Mouse (Mus musculus): Measurements from ENCODE around the gene Pex6. TPM values are rescaled to one million over a fixed set of nuclear protein-coding genes. Genes with fewer than 3 reads are reported as not detected.
A peak's percentile ranks its signal among the peaks of the same experiment; 100 is the strongest.

The Pex6 gene
- total and polyA plus RNA-seq, 2 experiments from 2014 or later: 17.6 to 38.5 TPM

- H3K27ac ChIP-seq (ENCODE audit: low read depth, low read length): no peak overlapping the region
- H3K4me1 ChIP-seq (ENCODE audit: insufficient read depth, low read length): no peaks in the 10 kb centered on the region
- TF ChIP-seq CTCF (IDR thresholded peaks at IDR 0.05): no peak
- H3K4me2 ChIP-seq (ENCODE audit: low read depth, low read length, poor library complexity, severe bottlenecking): no peak overlapping the region
- no peaks in the 10 kb centered on the region for H3K27me3 ChIP-seq (ENCODE audit: insufficient read depth, low read length)
- WGBS: 85% methylated on average over 7 of the region's 7 CpGs
- H3K4me3 ChIP-seq (ENCODE audit: low read depth, low read length): no peak overlapping the region
- H3K9me3 ChIP-seq (ENCODE audit: low read length): no peaks in the 10 kb centered on the region
- H3K9ac ChIP-seq (replicated peaks; ENCODE audit: low read length, poor library complexity, severe bottlenecking): no peak overlapping the region
- DNase-seq (ENCODE audit: low spot score) (no peak), ATAC-seq (ENCODE audit: low FRiP score) (no peak)
- peaks cover 28% of the 10 kb centered on the region for H3K36me3 ChIP-seq (ENCODE audit: insufficient read depth, low read length)
Measured at GRCm38 (mm10) chr17:46735287-46735686, 24.0 kb downstream of the Pex6 start.

DNA sequence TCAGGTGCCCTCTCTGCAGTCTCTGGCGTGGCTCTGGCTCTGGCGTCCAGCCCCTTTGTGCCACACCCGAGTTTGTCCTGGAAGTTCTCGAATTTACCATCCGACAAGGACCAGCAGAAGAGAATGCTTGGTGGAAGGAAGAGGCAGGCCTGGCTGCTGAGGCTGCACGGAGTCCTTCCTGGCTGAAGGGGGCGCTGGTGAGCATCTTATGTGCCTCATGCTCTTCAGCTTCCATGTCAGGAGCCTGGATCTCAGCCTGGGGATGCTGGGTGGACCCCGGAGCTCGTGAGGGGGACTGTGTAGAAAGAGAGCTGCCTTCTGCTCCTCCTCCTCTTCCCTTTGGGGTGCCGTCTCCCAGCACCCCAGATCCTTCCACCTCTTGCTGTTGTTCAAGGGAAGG lies 24.9 kb downstream of the Pex6 start:
- no peak overlapping the region for H3K4me3 ChIP-seq (ENCODE audit: low read depth, low read length)
- no peaks in the 10 kb centered on the region for H3K9me3 ChIP-seq (ENCODE audit: low read length)
- no peak overlapping the region for H3K9ac ChIP-seq (replicated peaks; ENCODE audit: low read length, poor library complexity, severe bottlenecking)
- no peak overlapping the region for H3K27ac ChIP-seq (ENCODE audit: low read depth, low read length)
- no peak overlapping the region for H3K4me2 ChIP-seq (ENCODE audit: low read depth, low read length, poor library complexity, severe bottlenecking)
- H3K27me3 ChIP-seq (ENCODE audit: insufficient read depth, low read length): no peaks in the 10 kb centered on the region
- 71% methylated on average over 10 of the region's 10 CpGs for WGBS
- H3K36me3 ChIP-seq (ENCODE audit: insufficient read depth, low read length): peaks cover 28% of the 10 kb centered on the region
- no peak for ATAC-seq (ENCODE audit: low FRiP score)
- DNase-seq (ENCODE audit: low spot score): no peak
- peak; percentile 53 for TF ChIP-seq CTCF (IDR thresholded peaks at IDR 0.05)
- no peaks in the 10 kb centered on the region for H3K4me1 ChIP-seq (ENCODE audit: insufficient read depth, low read length)

DNA sequence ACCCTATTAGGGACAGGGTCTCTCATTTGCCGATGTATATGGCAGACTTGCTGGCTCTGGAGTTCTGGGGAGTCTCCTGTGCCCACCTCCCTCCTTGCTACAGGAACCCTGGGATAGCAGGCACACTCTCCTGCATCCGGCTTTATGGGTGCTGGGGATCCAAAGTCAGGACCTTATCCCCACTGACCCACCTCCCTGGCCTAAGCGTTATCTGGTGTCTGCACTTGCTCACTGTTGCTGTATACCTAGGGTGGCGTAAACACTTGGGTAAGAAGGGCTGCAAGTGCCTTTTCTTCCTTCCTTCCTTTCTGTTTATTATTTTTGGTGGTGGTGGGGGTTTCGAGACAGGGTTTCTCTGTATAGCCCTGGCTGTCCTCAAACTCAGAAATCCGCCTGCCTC lies 30.0 kb downstream of the Pex6 start:
- H3K27me3 ChIP-seq (ENCODE audit: insufficient read depth, low read length): no peaks in the 10 kb centered on the region
- H3K4me2 ChIP-seq (ENCODE audit: low read depth, low read length, poor library complexity, severe bottlenecking): no peak overlapping the region
- H3K27ac ChIP-seq (ENCODE audit: low read depth, low read length): no peak overlapping the region
- no peaks in the 10 kb centered on the region for H3K9me3 ChIP-seq (ENCODE audit: low read length)
- peaks cover 26% of the 10 kb centered on the region for H3K36me3 ChIP-seq (ENCODE audit: insufficient read depth, low read length)
- no peak for TF ChIP-seq CTCF (IDR thresholded peaks at IDR 0.05)
- H3K4me1 ChIP-seq (ENCODE audit: insufficient read depth, low read length): no peaks in the 10 kb centered on the region
- ATAC-seq (ENCODE audit: low FRiP score): no peak
- no peak for DNase-seq (ENCODE audit: low spot score)
- WGBS: 93% methylated on average over 6 of the region's 6 CpGs
- H3K9ac ChIP-seq (replicated peaks; ENCODE audit: low read length, poor library complexity, severe bottlenecking): no peak overlapping the region
- no peak overlapping the region for H3K4me3 ChIP-seq (ENCODE audit: low read depth, low read length)

GRCm38 (mm10) chr17:46742986-46743385 lies 31.7 kb downstream of the Pex6 start:
- Histone ChIP-seq H3K27ac (ENCODE audit: low read depth, low read length) (no peak overlapping the region), H3K4me1 (ENCODE audit: insufficient read depth, low read length) (no peaks in the 10 kb centered on the region), H3K4me2 (ENCODE audit: low read depth, low read length, poor library complexity, severe bottlenecking) (no peak overlapping the region), H3K27me3 (ENCODE audit: insufficient read depth, low read length) (no peaks in the 10 kb centered on the region), H3K36me3 (ENCODE audit: insufficient read depth, low read length) (peaks cover 19% of the 10 kb centered on the region), H3K9ac (replicated peaks; ENCODE audit: low read length, poor library complexity, severe bottlenecking) (no peak overlapping the region), H3K9me3 (ENCODE audit: low read length) (no peaks in the 10 kb centered on the region), H3K4me3 (ENCODE audit: low read depth, low read length) (no peak overlapping the region)
- ATAC-seq (ENCODE audit: low FRiP score): no peak
- 84% methylated on average over 9 of the region's 9 CpGs for WGBS
- TF ChIP-seq CTCF (IDR thresholded peaks at IDR 0.05): no peak
- DNase-seq (ENCODE audit: low spot score): no peak

- no peak overlapping the region for H3K4me3 ChIP-seq (ENCODE audit: low read depth, low read length)
- no peak overlapping the region for H3K9ac ChIP-seq (replicated peaks; ENCODE audit: low read length, poor library complexity, severe bottlenecking)
- H3K27me3 ChIP-seq (ENCODE audit: insufficient read depth, low read length): no peaks in the 10 kb centered on the region
- no peaks in the 10 kb centered on the region for H3K4me1 ChIP-seq (ENCODE audit: insufficient read depth, low read length)
- WGBS: 64% methylated on average over 2 of the region's 2 CpGs
- DNase-seq (ENCODE audit: low spot score): no peak
- no peaks in the 10 kb centered on the region for H3K9me3 ChIP-seq (ENCODE audit: low read length)
- H3K27ac ChIP-seq (ENCODE audit: low read depth, low read length): no peak overlapping the region
- no peak overlapping the region for H3K4me2 ChIP-seq (ENCODE audit: low read depth, low read length, poor library complexity, severe bottlenecking)
- ATAC-seq (ENCODE audit: low FRiP score): no peak
- TF ChIP-seq CTCF (IDR thresholded peaks at IDR 0.05): no peak
- H3K36me3 ChIP-seq (ENCODE audit: insufficient read depth, low read length): peaks cover 19% of the 10 kb centered on the region
Measured at GRCm38 (mm10) chr17:46745506-46745905, 34.2 kb downstream of the Pex6 start.

DNA sequence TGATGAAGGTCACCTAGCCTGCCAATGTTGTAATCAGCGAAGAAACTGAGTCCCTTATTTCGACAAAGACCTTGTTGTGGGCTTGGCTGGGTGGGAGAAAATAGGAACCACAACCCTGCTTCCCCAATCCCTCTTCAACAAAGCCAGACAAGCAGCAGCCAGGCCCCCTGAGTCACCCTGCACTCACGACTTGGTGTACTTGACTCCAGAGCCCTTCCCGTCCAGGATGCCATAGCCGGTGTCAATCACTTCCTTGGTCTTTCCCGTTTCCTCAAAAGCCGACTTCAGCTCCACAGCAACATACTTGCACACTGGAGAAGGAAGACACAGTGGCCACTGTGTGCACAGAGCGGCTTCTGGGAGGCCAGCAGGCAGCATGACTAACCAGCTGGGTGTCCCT lies 36.0 kb downstream of the Pex6 start:
- H3K4me3 ChIP-seq (ENCODE audit: low read depth, low read length): no peak overlapping the region
- WGBS: 80% methylated on average over 8 of the region's 8 CpGs
- no peaks in the 10 kb centered on the region for H3K27me3 ChIP-seq (ENCODE audit: insufficient read depth, low read length)
- H3K4me2 ChIP-seq (ENCODE audit: low read depth, low read length, poor library complexity, severe bottlenecking): no peak overlapping the region
- TF ChIP-seq CTCF (IDR thresholded peaks at IDR 0.05): no peak
- ATAC-seq (ENCODE audit: low FRiP score) (no peak), DNase-seq (ENCODE audit: low spot score) (no peak)
- no peaks in the 10 kb centered on the region for H3K9me3 ChIP-seq (ENCODE audit: low read length)
- no peak overlapping the region for H3K9ac ChIP-seq (replicated peaks; ENCODE audit: low read length, poor library complexity, severe bottlenecking)
- peaks cover 16% of the 10 kb centered on the region for H3K36me3 ChIP-seq (ENCODE audit: insufficient read depth, low read length)
- H3K4me1 ChIP-seq (ENCODE audit: insufficient read depth, low read length): peaks cover 4% of the 10 kb centered on the region; the same call in 1 of the 2 replicates
- no peak overlapping the region for H3K27ac ChIP-seq (ENCODE audit: low read depth, low read length)

Measured in midbrain, postnatal 0 days (tissue).